ENCODE assay signal across 2 mouse cellular contexts in genomic region chr17:32211554-32211953, GRCm38 (mm10). TPM values are rescaled to one million over a fixed set of nuclear protein-coding genes. Genes with fewer than 3 reads are reported as not detected.
"Had no signal": no experiment of that assay in that cellular context is flagged by ENCODE, and none has a peak within 500 bp of the region (broad histone marks: within the 10 kb centered on the region; RNA-seq: fewer than 3 reads in every experiment).

No protein-coding gene starts in this region.

RNA-seq across cellular contexts. Expression of gene Ephx3, which starts 22.2 kb away (rescaled TPM):
- polyA plus RNA-seq: neural tube, embryonic 11.5 days had no signal

RNA-seq across cellular contexts. Expression of gene Notch3, which starts 44.9 kb away (rescaled TPM):
- total RNA-seq: neutrophil, adult 5-6 weeks had no signal
